In the genomic region with DNA sequence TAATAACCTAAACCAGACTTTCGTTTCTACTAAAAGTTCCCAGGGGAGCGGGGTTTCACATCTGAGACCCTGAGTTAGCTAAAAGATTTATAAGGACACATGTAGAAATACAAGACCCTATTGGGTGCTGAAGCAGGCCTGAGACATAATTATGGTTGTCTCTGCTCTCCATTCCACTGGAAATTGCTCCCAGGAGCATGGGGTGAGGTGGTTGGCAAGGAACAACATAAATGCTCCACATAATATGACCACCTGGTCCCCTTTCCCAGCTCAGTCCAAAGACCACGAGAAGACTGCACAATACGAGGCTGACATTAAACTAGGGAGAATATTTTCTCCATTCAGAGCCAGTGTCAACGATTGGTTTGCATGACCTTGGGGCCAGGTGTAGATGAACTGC, we compare ENCODE assay signal across 15 mouse cellular contexts.
"Had no signal": no experiment of that assay in that cellular context is flagged by ENCODE, and none has a peak within 500 bp of the region (broad histone marks: within the 10 kb centered on the region; RNA-seq: fewer than 3 reads in every experiment).

No protein-coding gene starts in this region.

- H3K27me3 ChIP-seq: neural tube, embryonic 13.5 days; stomach, embryonic 15.5 days had no signal

- H3K9ac ChIP-seq: neural tube, embryonic 13.5 days; stomach, embryonic 15.5 days had no signal

- H3K4me3 ChIP-seq: neural tube, embryonic 13.5 days; stomach, embryonic 15.5 days had no signal

- H3K9me3 ChIP-seq: neural tube, embryonic 13.5 days; stomach, embryonic 15.5 days had no signal

- H3K4me1 ChIP-seq: stomach, embryonic 15.5 days had no signal

- H3K4me2 ChIP-seq: neural tube, embryonic 13.5 days; stomach, embryonic 15.5 days had no signal

- H3K36me3 ChIP-seq: neural tube, embryonic 13.5 days; stomach, embryonic 15.5 days had no signal

- H3K27ac ChIP-seq: neural tube, embryonic 13.5 days; stomach, embryonic 15.5 days; stomach, postnatal 0 days had no signal

- DNase-seq: retina, postnatal 1 day; right cerebral cortex, adult 18-20 months; right cerebral cortex, postnatal 14 days; right cerebral cortex, postnatal 25 days; right cerebral cortex, postnatal 4 days; spleen, adult 18-20 months; thymus, adult 18-20 months; thymus, adult 2 months; thymus, postnatal 14 days; thymus, postnatal 25 days; thymus, postnatal 36 days; thymus, postnatal 4 days had no signal
